Mouse (Mus musculus): Measurements from ENCODE around the gene Ninj1.

GRCm38 (mm10) chr13:49200688-49201087 lies 13.4 kb downstream of the Ninj1 start:
- TF ChIP-seq POLR2A (IDR thresholded peaks at IDR 0.05; ENCODE audit: borderline replicate concordance, extremely low read depth, low read depth, low read length) (no peak), CTCF (IDR thresholded peaks at IDR 0.05; ENCODE audit: insufficient read depth, low read length) (no peak)

Data from lung, adult 2 months (tissue).